In genomic region chr6:83053136-83053960, GRCm38 (mm10) we compare ENCODE assay signal across 8 mouse cellular contexts. TPM values are rescaled to one million over a fixed set of nuclear protein-coding genes. Genes with fewer than 3 reads are reported as not detected.
DNase-seq lines count a peak whose midpoint lies in the region; ATAC-seq and TF ChIP-seq lines count a peak whose summit lies in the region.

No protein-coding gene starts in this region.

- peak overlapping the region; percentile 96 for H3K4me3 ChIP-seq in heart, embryonic 11.5 days (ENCODE audit: low read depth, low read length)
- peak overlapping the region; percentile 98 for H3K4me3 ChIP-seq in hindbrain, embryonic 12.5 days
- H3K4me3 ChIP-seq in liver, embryonic 11.5 days (ENCODE audit: low read depth, low read length) = peak overlapping the region; percentile 79
- H3K4me3 ChIP-seq in myocyte = peak overlapping the region; percentile 100

- WGBS in heart, embryonic 11.5 days (ENCODE audit: insufficient replicate concordance) = 2% methylated on average over 26 of the region's 26 CpGs
- WGBS in hindbrain, embryonic 12.5 days = 3% methylated on average over 26 of the region's 26 CpGs
- 2% methylated on average over 26 of the region's 26 CpGs for WGBS in liver, embryonic 11.5 days

- ATAC-seq in heart, embryonic 11.5 days (replicated peaks; ENCODE audit: insufficient number of reproducible peaks, low FRiP score, low TSS enrichment) = no peak
- ATAC-seq in hindbrain, embryonic 12.5 days (ENCODE audit: low FRiP score) = peak; percentile 15
- 0 out of 2 replicates have a peak, but pooled peaks have one; percentile 6 for ATAC-seq in liver, embryonic 11.5 days (replicated peaks; ENCODE audit: low FRiP score)

- peak overlapping the region; percentile 83 for H3K27ac ChIP-seq in heart, embryonic 11.5 days (ENCODE audit: low read depth, low read length)
- peak overlapping the region; percentile 88 for H3K27ac ChIP-seq in hindbrain, embryonic 12.5 days
- peak overlapping the region; percentile 87 for H3K27ac ChIP-seq in liver, embryonic 11.5 days (ENCODE audit: low read depth, low read length)

- peak overlapping the region; percentile 81 for H3K4me2 ChIP-seq in heart, embryonic 11.5 days
- peak overlapping the region; percentile 72 for H3K4me2 ChIP-seq in hindbrain, embryonic 12.5 days (replicated peaks)
- peak overlapping the region; percentile 95 for H3K4me2 ChIP-seq in liver, embryonic 11.5 days
- peak overlapping the region; percentile 82 for H3K4me2 ChIP-seq in myocyte (ENCODE audit: low read depth)

- H3ac ChIP-seq in myocyte (ENCODE audit: control insufficient read depth, insufficient read length) = peak overlapping the region; percentile 78

- intact Hi-C loops in heart, postnatal 25 days (cut with DNase I) = no loop called here

- peaks cover 7% of the 10 kb centered on the region; the same call in 1 of the 2 replicates for H3K36me3 ChIP-seq in heart, embryonic 11.5 days (ENCODE audit: control insufficient read depth, insufficient read depth, low read length)
- H3K36me3 ChIP-seq in hindbrain, embryonic 12.5 days = peaks cover 28% of the 10 kb centered on the region
- H3K36me3 ChIP-seq in liver, embryonic 11.5 days (ENCODE audit: control insufficient read depth, insufficient read depth, low read length) = peaks cover 22% of the 10 kb centered on the region
- H3K36me3 ChIP-seq in myocyte (ENCODE audit: control insufficient read depth, insufficient read depth) = peaks cover 21% of the 10 kb centered on the region

- peaks cover 17% of the 10 kb centered on the region for H3K4me1 ChIP-seq in heart, embryonic 11.5 days (ENCODE audit: control insufficient read depth, insufficient read depth, low read length)
- H3K4me1 ChIP-seq in hindbrain, embryonic 12.5 days = peaks cover 28% of the 10 kb centered on the region
- peaks cover 19% of the 10 kb centered on the region for H3K4me1 ChIP-seq in liver, embryonic 11.5 days (replicated peaks; ENCODE audit: control insufficient read depth, insufficient read depth, low read length)

- peaks cover 43% of the 10 kb centered on the region for H3K79me2 ChIP-seq in myocyte (ENCODE audit: control insufficient read depth, insufficient read depth)

- H3K9me3 ChIP-seq in heart, embryonic 11.5 days (replicated peaks; ENCODE audit: control insufficient read depth, low read length) = no peaks in the 10 kb centered on the region
- no peaks in the 10 kb centered on the region for H3K9me3 ChIP-seq in hindbrain, embryonic 12.5 days (replicated peaks)
- no peaks in the 10 kb centered on the region for H3K9me3 ChIP-seq in liver, embryonic 11.5 days (ENCODE audit: control insufficient read depth, low read length)

- peaks cover 18% of the 10 kb centered on the region for H3K27me3 ChIP-seq in heart, embryonic 11.5 days (ENCODE audit: control insufficient read depth, insufficient read depth, low read length)
- no peaks in the 10 kb centered on the region for H3K27me3 ChIP-seq in hindbrain, embryonic 12.5 days
- H3K27me3 ChIP-seq in liver, embryonic 11.5 days (replicated peaks; ENCODE audit: control insufficient read depth, insufficient read depth, low read length) = no peaks in the 10 kb centered on the region
- no peaks in the 10 kb centered on the region for H3K27me3 ChIP-seq in myocyte (ENCODE audit: control insufficient read depth, insufficient read depth, insufficient read length)

- no peak for DNase-seq in heart, postnatal 25 days (ENCODE audit: low spot score)
- DNase-seq in MEL-GATA-1-ER (ENCODE audit: extremely low read depth, low read depth) = peak; percentile 44
- peak; percentile 64 for DNase-seq in embryo, embryonic 9.5 days (ENCODE audit: extremely low spot score)
- DNase-seq in liver, embryonic 11.5 days (ENCODE audit: low spot score) = peak; percentile 58
- peak; percentile 52 for DNase-seq in thymus, postnatal 4 days

- peak; percentile 37 for TF ChIP-seq POLR2A in myocyte (IDR thresholded peaks at IDR 0.05; ENCODE audit: insufficient read length, low read depth)

- peak overlapping the region; percentile 97 for H3K9ac ChIP-seq in heart, embryonic 11.5 days (ENCODE audit: low read depth, low read length)
- peak overlapping the region; percentile 88 for H3K9ac ChIP-seq in hindbrain, embryonic 12.5 days
- H3K9ac ChIP-seq in liver, embryonic 11.5 days (ENCODE audit: low read depth, low read length) = peak overlapping the region; percentile 94

TF ChIP-seq in myocyte, 11 proteins besides CTCF, POLR2A, EP300 and RAD21:
- no peak for TF ChIP-seq E2F4 (IDR thresholded peaks at IDR 0.05; ENCODE audit: insufficient read depth)
- no peak for TF ChIP-seq SRF (IDR thresholded peaks at IDR 0.05; ENCODE audit: control insufficient read depth, insufficient read length, low read depth)
- peak; percentile 63 for TF ChIP-seq USF1 (IDR thresholded peaks at IDR 0.05; ENCODE audit: low read depth)
- peak; percentile 33 to 85 (median 58) for TF ChIP-seq MYOG (IDR thresholded peaks at IDR 0.05; ENCODE audit: control insufficient read depth in 1 of 3, insufficient read depth in 1 of 3, insufficient read length in 2 of 3, low read depth in 2 of 3)
- no peak for TF ChIP-seq REST (IDR thresholded peaks at IDR 0.05; ENCODE audit: insufficient read depth, insufficient read length)
- no peak for TF ChIP-seq CEBPB (IDR thresholded peaks at IDR 0.05; ENCODE audit: insufficient read depth, poor library complexity, severe bottlenecking)
- TF ChIP-seq MAX (IDR thresholded peaks at IDR 0.05; ENCODE audit: low read depth) = peak; percentile 78
- no peak for TF ChIP-seq TCF3 (IDR thresholded peaks at IDR 0.05; ENCODE audit: insufficient read length, low read depth)
- peak; percentile 33 to 87 (median 78) for TF ChIP-seq MYOD1 (IDR thresholded peaks at IDR 0.05; ENCODE audit: control insufficient read depth in 1 of 3, insufficient read length in 2 of 3, low read depth in 2 of 3)
- peak; percentile 12 for TF ChIP-seq POLR2AphosphoS2 (IDR thresholded peaks at IDR 0.05; ENCODE audit: insufficient read length, low read depth)

RNA-seq across cellular contexts. Expression of gene Aup1, which starts 1.0 kb away (rescaled TPM):
- 99.8 and 109 TPM in 2 replicates for polyA plus RNA-seq in heart, embryonic 11.5 days (2014; fragmentation: Nextera tagmentation; extraction: Ambion mirVana)
- total RNA-seq in heart, postnatal 25 days (2021) = 10 to 100 TPM; 65.5 to 73.0 TPM
- polyA plus RNA-seq in hindbrain, embryonic 12.5 days (2016; fragmentation: Nextera tagmentation; extraction: Ambion mirVana) = 149 and 158 TPM in 2 replicates
- 220 and 230 TPM in 2 replicates for polyA plus RNA-seq in liver, embryonic 11.5 days (2014; fragmentation: Nextera tagmentation; extraction: Ambion mirVana)
- 199 TPM for polyA plus RNA-seq in myocyte (2012; fragmentation: generic; extraction: Trizol)

RNA-seq across cellular contexts. Expression of gene Htra2, which starts 1.7 kb away (rescaled TPM):
- polyA plus RNA-seq in heart, embryonic 11.5 days (2014; fragmentation: Nextera tagmentation; extraction: Ambion mirVana) = 41.8 and 43.3 TPM in 2 replicates
- total RNA-seq in heart, postnatal 25 days (2021) = 10 to 100 TPM; 31.8 to 33.9 TPM
- polyA plus RNA-seq in hindbrain, embryonic 12.5 days (2016; fragmentation: Nextera tagmentation; extraction: Ambion mirVana) = 59.9 and 63.4 TPM in 2 replicates
- 102 and 103 TPM in 2 replicates for polyA plus RNA-seq in liver, embryonic 11.5 days (2014; fragmentation: Nextera tagmentation; extraction: Ambion mirVana)
- polyA plus RNA-seq in myocyte (2012; fragmentation: generic; extraction: Trizol) = 96.2 TPM

RNA-seq across cellular contexts. Expression of gene Dqx1, which starts 4.3 kb away (rescaled TPM):
- 0.24 and 0.30 TPM in 2 replicates for polyA plus RNA-seq in heart, embryonic 11.5 days (2014; fragmentation: Nextera tagmentation; extraction: Ambion mirVana)
- under 1 TPM; 0.36 to 0.52 TPM for total RNA-seq in heart, postnatal 25 days (2021)
- polyA plus RNA-seq in hindbrain, embryonic 12.5 days (2016; fragmentation: Nextera tagmentation; extraction: Ambion mirVana) = 0.76 and 1.2 TPM in 2 replicates
- 6.1 and 6.2 TPM in 2 replicates for polyA plus RNA-seq in liver, embryonic 11.5 days (2014; fragmentation: Nextera tagmentation; extraction: Ambion mirVana)
- 0.24 TPM for polyA plus RNA-seq in myocyte (2012; fragmentation: generic; extraction: Trizol)

RNA-seq across cellular contexts. Expression of gene Tlx2, which starts 16.7 kb away (rescaled TPM):
- 0.23 TPM in 1 of 2 replicates, not detected in the other for polyA plus RNA-seq in heart, embryonic 11.5 days (2014; fragmentation: Nextera tagmentation; extraction: Ambion mirVana)
- total RNA-seq in heart, postnatal 25 days (2021) = not detected
- polyA plus RNA-seq in hindbrain, embryonic 12.5 days (2016; fragmentation: Nextera tagmentation; extraction: Ambion mirVana) = 4.4 and 6.0 TPM in 2 replicates
- 0.30 and 0.95 TPM in 2 replicates for polyA plus RNA-seq in liver, embryonic 11.5 days (2014; fragmentation: Nextera tagmentation; extraction: Ambion mirVana)
- polyA plus RNA-seq in myocyte (2012; fragmentation: generic; extraction: Trizol) = 0.06 TPM

RNA-seq across cellular contexts. Expression of gene Loxl3, which starts 19.4 kb away (rescaled TPM):
- polyA plus RNA-seq in heart, embryonic 11.5 days (2014; fragmentation: Nextera tagmentation; extraction: Ambion mirVana) = 4.5 and 5.7 TPM in 2 replicates
- total RNA-seq in heart, postnatal 25 days (2021) = 1 to 10 TPM; 2.0 to 4.2 TPM
- polyA plus RNA-seq in hindbrain, embryonic 12.5 days (2016; fragmentation: Nextera tagmentation; extraction: Ambion mirVana) = 16.8 and 19.2 TPM in 2 replicates
- 5.0 and 6.2 TPM in 2 replicates for polyA plus RNA-seq in liver, embryonic 11.5 days (2014; fragmentation: Nextera tagmentation; extraction: Ambion mirVana)
- polyA plus RNA-seq in myocyte (2012; fragmentation: generic; extraction: Trizol) = 14.4 TPM
